Mouse (Mus musculus): ENCODE data around the gene Cd81. TPM values are rescaled to one million over a fixed set of nuclear protein-coding genes. Genes with fewer than 3 reads are reported as not detected.
A peak's percentile ranks its signal among the peaks of the same experiment; 100 is the strongest.

Gene Cd81
- polyA plus RNA-seq, 1 experiment = 314 TPM

- Histone ChIP-seq H3K27ac (ENCODE audit: insufficient read depth, low read depth, low read length) (no peak overlapping the region), H3K4me1 (ENCODE audit: control insufficient read depth, insufficient read depth, low read length) (no peaks in the 10 kb centered on the region), H3K4me3 (ENCODE audit: insufficient read depth, low read length) (peak overlapping the region; percentile 40)
- TF ChIP-seq POLR2A (IDR thresholded peaks at IDR 0.05; ENCODE audit: borderline replicate concordance, low read depth, low read length) (no peak), CTCF (IDR thresholded peaks at IDR 0.05; ENCODE audit: low read depth, low read length) (no peak)
Measured at GRCm38 (mm10) chr7:143106672-143107465, 54.3 kb downstream of the Cd81 start.

- TF ChIP-seq CTCF (IDR thresholded peaks at IDR 0.05; ENCODE audit: low read depth, low read length) (no peak), POLR2A (IDR thresholded peaks at IDR 0.05; ENCODE audit: borderline replicate concordance, low read depth, low read length) (no peak)
- no peak overlapping the region for H3K27ac ChIP-seq (ENCODE audit: insufficient read depth, low read depth, low read length)
- no peaks in the 10 kb centered on the region for H3K4me1 ChIP-seq (ENCODE audit: control insufficient read depth, insufficient read depth, low read length)
- H3K4me3 ChIP-seq (ENCODE audit: insufficient read depth, low read length) = no peak overlapping the region
Measured at GRCm38 (mm10) chr7:143108200-143108599, 55.7 kb downstream of the Cd81 start.

GRCm38 (mm10) chr7:143108996-143109660 lies 56.6 kb downstream of the Cd81 start:
- TF ChIP-seq CTCF (IDR thresholded peaks at IDR 0.05; ENCODE audit: low read depth, low read length) (no peak), POLR2A (IDR thresholded peaks at IDR 0.05; ENCODE audit: borderline replicate concordance, low read depth, low read length) (no peak)
- Histone ChIP-seq H3K4me1 (ENCODE audit: control insufficient read depth, insufficient read depth, low read length) (no peaks in the 10 kb centered on the region), H3K27ac (ENCODE audit: insufficient read depth, low read depth, low read length) (no peak overlapping the region), H3K4me3 (ENCODE audit: insufficient read depth, low read length) (no peak overlapping the region)

- no peak for TF ChIP-seq POLR2A (IDR thresholded peaks at IDR 0.05; ENCODE audit: borderline replicate concordance, low read depth, low read length)
- no peak for TF ChIP-seq CTCF (IDR thresholded peaks at IDR 0.05; ENCODE audit: low read depth, low read length)
- no peak overlapping the region for H3K4me3 ChIP-seq (ENCODE audit: insufficient read depth, low read length)
- no peaks in the 10 kb centered on the region for H3K4me1 ChIP-seq (ENCODE audit: control insufficient read depth, insufficient read depth, low read length)
- H3K27ac ChIP-seq (ENCODE audit: insufficient read depth, low read depth, low read length) = no peak overlapping the region
Measured at GRCm38 (mm10) chr7:143109696-143110095, 57.2 kb downstream of the Cd81 start.

GRCm38 (mm10) chr7:143110803-143111202 lies 58.3 kb downstream of the Cd81 start:
- TF ChIP-seq CTCF (IDR thresholded peaks at IDR 0.05; ENCODE audit: low read depth, low read length) (no peak), POLR2A (IDR thresholded peaks at IDR 0.05; ENCODE audit: borderline replicate concordance, low read depth, low read length) (no peak)

GRCm38 (mm10) chr7:143111719-143112118 lies 59.2 kb downstream of the Cd81 start:
- no peak overlapping the region for H3K27ac ChIP-seq (ENCODE audit: insufficient read depth, low read depth, low read length)
- no peaks in the 10 kb centered on the region for H3K4me1 ChIP-seq (ENCODE audit: control insufficient read depth, insufficient read depth, low read length)
- no peak overlapping the region for H3K4me3 ChIP-seq (ENCODE audit: insufficient read depth, low read length)
- TF ChIP-seq CTCF (IDR thresholded peaks at IDR 0.05; ENCODE audit: low read depth, low read length) (no peak), POLR2A (IDR thresholded peaks at IDR 0.05; ENCODE audit: borderline replicate concordance, low read depth, low read length) (no peak)

More at GRCm38 (mm10) chr7:143110803-143111202, 58.3 kb downstream of the Cd81 start:
- Histone ChIP-seq H3K4me1 (ENCODE audit: control insufficient read depth, insufficient read depth, low read length) (no peaks in the 10 kb centered on the region), H3K4me3 (ENCODE audit: insufficient read depth, low read length) (no peak overlapping the region), H3K27ac (ENCODE audit: insufficient read depth, low read depth, low read length) (no peak overlapping the region)

GRCm38 (mm10) chr7:143112395-143112794 lies 59.9 kb downstream of the Cd81 start:
- H3K4me3 ChIP-seq (ENCODE audit: insufficient read depth, low read length) = no peak overlapping the region
- no peaks in the 10 kb centered on the region for H3K4me1 ChIP-seq (ENCODE audit: control insufficient read depth, insufficient read depth, low read length)
- TF ChIP-seq POLR2A (IDR thresholded peaks at IDR 0.05; ENCODE audit: borderline replicate concordance, low read depth, low read length) (no peak), CTCF (IDR thresholded peaks at IDR 0.05; ENCODE audit: low read depth, low read length) (no peak)
- no peak overlapping the region for H3K27ac ChIP-seq (ENCODE audit: insufficient read depth, low read depth, low read length)

- H3K4me1 ChIP-seq (ENCODE audit: control insufficient read depth, insufficient read depth, low read length) = peaks cover 7% of the 10 kb centered on the region
- H3K4me3 ChIP-seq (ENCODE audit: insufficient read depth, low read length) = no peak overlapping the region
- no peak for TF ChIP-seq CTCF (IDR thresholded peaks at IDR 0.05; ENCODE audit: low read depth, low read length)
- TF ChIP-seq POLR2A (IDR thresholded peaks at IDR 0.05; ENCODE audit: borderline replicate concordance, low read depth, low read length) = no peak
- no peak overlapping the region for H3K27ac ChIP-seq (ENCODE audit: insufficient read depth, low read depth, low read length)
Measured at GRCm38 (mm10) chr7:143114773-143115172, 62.2 kb downstream of the Cd81 start.

- Histone ChIP-seq H3K27ac (ENCODE audit: insufficient read depth, low read depth, low read length) (no peak overlapping the region), H3K4me1 (ENCODE audit: control insufficient read depth, insufficient read depth, low read length) (peaks cover 22% of the 10 kb centered on the region), H3K4me3 (ENCODE audit: insufficient read depth, low read length) (no peak overlapping the region)
- TF ChIP-seq POLR2A (IDR thresholded peaks at IDR 0.05; ENCODE audit: borderline replicate concordance, low read depth, low read length) (no peak), CTCF (IDR thresholded peaks at IDR 0.05; ENCODE audit: low read depth, low read length) (no peak)
Measured at GRCm38 (mm10) chr7:143116521-143116920, 64.0 kb downstream of the Cd81 start.

Other genes starting within 250 kb of the Cd81 start
- not detected in 2 replicates for gene Th, start 121.6 kb upstream of the Cd81 start, polyA plus RNA-seq (2012; ENCODE audit: insufficient read depth, insufficient read length, missing spikeins)
- gene Ascl2, start 83.5 kb upstream of the Cd81 start, polyA plus RNA-seq (2012; ENCODE audit: insufficient read depth, insufficient read length, missing spikeins) = not detected in 2 replicates
- 23.9 and 25.7 TPM in 2 replicates for gene Tspan32, start 47.7 kb upstream of the Cd81 start, polyA plus RNA-seq (2012; ENCODE audit: insufficient read depth, insufficient read length, missing spikeins)
- gene Tssc4, start 16.5 kb downstream of the Cd81 start, polyA plus RNA-seq (2012; ENCODE audit: insufficient read depth, insufficient read length, missing spikeins) = 17.5 and 23.0 TPM in 2 replicates
- not detected in 2 replicates for gene Trpm5, start 41.9 kb downstream of the Cd81 start, polyA plus RNA-seq (2012; ENCODE audit: insufficient read depth, insufficient read length, missing spikeins)
- gene Kcnq1, start 53.6 kb downstream of the Cd81 start, polyA plus RNA-seq (2012; ENCODE audit: insufficient read depth, insufficient read length, missing spikeins) = not detected in 2 replicates